Mouse (Mus musculus) cerebellum, postnatal 25 days (tissue): ENCODE measurements at regions not wholly inside any gene's neighbourhood (a gene's known extent, or its start where the extent isn't known, plus 50 kb on each side); places are given as distances from the start of the nearest gene placed in this dataset.
"Not testable (repeated sequence)": the region's sequence is repeated elsewhere in the genome, so short reads cannot be mapped to it uniquely, and the experiment has no call there.

Source experiments
- DNase-seq, 2 experiments: peaks; one replicate each; pipeline ENCODE4 v3.0.0; 2021; ENCODE audit warnings: mixed read lengths in 2 of 2

GRCm38 (mm10) chr3:68795641-68796040 lies 73.7 kb upstream of the 1110032F04Rik start:
- DNase-seq: no peak

- DNase-seq: not testable (repeated sequence)
Measured at GRCm38 (mm10) chr3:68798408-68798807, 71.0 kb upstream of the 1110032F04Rik start.

GRCm38 (mm10) chr3:68808866-68809265 lies 60.5 kb upstream of the 1110032F04Rik start:
- DNase-seq: no peak

DNA sequence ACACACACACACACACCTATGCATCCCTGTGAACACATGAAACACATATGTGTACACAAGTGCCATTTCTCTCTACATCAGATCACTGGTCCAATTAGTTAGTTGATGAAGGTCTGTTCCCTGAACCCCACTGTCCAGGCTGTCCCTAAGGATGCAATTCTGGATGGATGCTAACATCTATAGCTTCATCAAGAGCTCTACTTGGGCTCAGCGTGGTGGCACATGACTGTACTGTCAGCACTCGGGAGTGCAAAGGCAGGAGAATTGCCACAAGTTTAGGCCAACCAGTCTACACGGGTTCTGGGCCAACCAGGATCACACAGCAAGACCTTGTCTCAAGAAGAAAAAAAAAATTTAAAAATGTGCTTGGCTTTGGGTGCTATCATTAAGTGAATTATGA lies 55.9 kb upstream of the 1110032F04Rik start:
- no peak for DNase-seq

DNA sequence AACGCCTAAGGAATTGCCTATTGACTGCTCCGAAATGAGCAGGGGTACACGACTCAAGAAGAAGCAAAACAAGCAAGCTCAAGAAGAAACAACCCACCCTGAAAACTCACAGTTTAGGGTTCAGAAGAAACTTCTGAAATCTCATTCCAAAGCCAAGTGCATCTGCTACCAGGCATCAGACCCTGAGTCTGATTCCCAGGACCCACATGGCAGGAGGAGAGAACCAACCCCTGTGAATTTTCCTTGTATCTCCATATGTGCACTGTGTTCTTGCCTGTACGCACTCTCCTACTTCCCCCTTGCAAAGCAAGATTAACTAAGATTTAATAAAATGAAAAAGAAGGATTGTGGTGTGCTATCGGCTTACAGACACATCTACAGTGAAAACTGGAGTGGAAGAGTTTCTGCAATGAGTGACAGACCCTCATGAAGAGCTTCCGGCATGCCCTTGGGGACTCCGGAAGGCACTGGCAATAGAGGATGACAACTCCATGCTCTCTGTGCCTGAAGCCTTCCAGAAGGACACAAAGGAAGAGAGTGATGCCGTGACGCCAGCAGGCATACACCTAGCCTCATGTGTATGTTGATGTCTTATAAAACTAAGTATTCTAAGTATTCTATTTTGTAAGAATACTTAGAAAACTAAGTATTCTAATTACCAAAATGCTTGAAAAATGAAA lies 55.2 kb upstream of the 1110032F04Rik start:
- DNase-seq: no peak

- DNase-seq: no peak
Measured at GRCm38 (mm10) chr3:68815621-68816020, 53.8 kb upstream of the 1110032F04Rik start.

DNA sequence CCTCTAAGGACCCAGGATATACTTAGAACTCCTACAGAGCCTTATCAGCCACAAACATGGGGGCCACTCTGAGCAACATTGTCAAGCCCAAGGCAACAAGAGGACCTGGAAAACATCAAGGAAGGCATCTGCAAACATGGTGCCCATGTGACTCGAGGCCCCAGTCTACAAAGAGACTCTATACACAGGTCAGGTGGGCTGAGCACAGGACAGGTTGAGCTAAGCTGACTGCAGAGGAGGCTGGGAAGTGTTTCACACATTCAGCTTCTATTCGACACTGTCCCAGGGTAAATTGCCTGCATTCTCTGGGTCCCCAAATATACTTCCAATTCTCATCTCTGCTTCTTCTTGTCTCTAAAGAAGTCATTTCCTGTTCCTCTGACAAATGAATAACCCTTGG lies 52.1 kb upstream of the 1110032F04Rik start:
- DNase-seq: no peak
